Mouse (Mus musculus) cortical plate, adult 2 months (tissue): ENCODE data around the gene Tulp1.

Experiments used
- CTCF ChIP-seq: fragments of 200-500 bp; IDR thresholded peaks from 2 replicates; pipeline ENCODE4 v1.5.1; 2011; ENCODE audit warnings: mild to moderate bottlenecking, control low read depth, low read length; ENCODE audit not compliant: insufficient read depth; ENCODE audit errors: extremely low read depth
- POLR2A ChIP-seq: fragments of 200-500 bp; IDR thresholded peaks from 2 replicates; pipeline ENCODE4 v1.6.1; 2011; ENCODE audit warnings: mild to moderate bottlenecking, low read length, control low read depth; ENCODE audit not compliant: insufficient read depth; ENCODE audit errors: extremely low read depth

DNA sequence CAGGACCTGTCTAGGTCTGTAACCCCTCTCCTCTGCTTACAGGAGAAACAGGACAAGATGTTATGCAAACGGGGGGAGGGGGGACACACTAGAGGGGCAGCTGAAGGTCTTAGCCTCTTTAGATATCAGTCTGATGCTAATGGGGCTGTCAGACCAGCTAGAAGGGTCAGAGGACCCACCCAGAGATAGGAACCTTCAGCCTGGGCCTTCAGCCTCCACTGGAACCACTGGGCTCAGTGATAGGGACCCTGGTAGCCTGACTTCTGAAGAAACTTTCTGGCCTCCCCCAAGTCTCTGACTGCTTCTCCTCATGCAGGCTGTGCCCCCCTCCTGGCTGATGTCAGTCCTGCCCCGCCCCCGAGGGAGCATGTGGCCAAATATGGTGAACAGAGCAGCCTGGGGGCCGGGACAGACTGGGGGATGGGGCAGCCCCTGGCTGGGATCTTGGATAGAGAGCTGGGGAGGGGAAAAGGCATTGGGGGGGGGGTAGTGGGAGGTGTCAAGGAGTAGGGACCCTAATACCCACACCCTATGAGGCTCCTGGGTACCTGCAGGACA lies 20.9 kb downstream of the Tulp1 start:
- no peak for TF ChIP-seq POLR2A
- no peak for TF ChIP-seq CTCF
